Mouse (Mus musculus): Measurements from ENCODE around the gene Msto1.

GRCm38 (mm10) chr3:88929501-88929900 is 15.7 kb upstream of the Msto1 start:
- TF ChIP-seq POLR2A (IDR thresholded peaks at IDR 0.05; ENCODE audit: low read depth, low read length) (no peak), CTCF (IDR thresholded peaks at IDR 0.05; ENCODE audit: borderline replicate concordance, insufficient read depth, low read length) (no peak)

Data from embryonic fibroblast, embryonic 13.5 days (primary cell).